In genomic region chr3:37724171-37724804, GRCm38 (mm10) we compare ENCODE assay signal across 8 mouse cellular contexts. TPM values are rescaled to one million over a fixed set of nuclear protein-coding genes. Genes with fewer than 3 reads are reported as not detected.
DNase-seq lines count a peak whose midpoint lies in the region; ATAC-seq and TF ChIP-seq lines count a peak whose summit lies in the region.

Gene Gm5148 (minus strand): TSS chr3:37724490.

- H3K9ac ChIP-seq in ES-E14 (ENCODE audit: insufficient read depth, low read depth, low read length, poor library complexity, severe bottlenecking): no peak within 1 kb of the TSS
- H3K9ac ChIP-seq in kidney, embryonic 15.5 days: peak within 1 kb of the TSS; percentile 32; the same call in 1 of the 2 replicates
- peak within 1 kb of the TSS; percentile 23; the same call in 1 of the 2 replicates for H3K9ac ChIP-seq in limb, embryonic 15.5 days
- H3K9ac ChIP-seq in midbrain, embryonic 14.5 days (replicated peaks; ENCODE audit: low read length): peak within 1 kb of the TSS; percentile 56
- H3K9ac ChIP-seq in stomach, embryonic 14.5 days (replicated peaks; ENCODE audit: low read depth, low read length): peak within 1 kb of the TSS; percentile 14; the same call in 1 of the 2 replicates

- peaks cover 0 to 8% of the 10 kb centered on the region in 2 experiments; a peak in 1 of 4 replicates for H3K4me1 ChIP-seq in ES-E14 (ENCODE audit: control insufficient read depth in 2 of 2, insufficient read depth in 2 of 2, low read length in 2 of 2, poor library complexity in 1 of 2)
- H3K4me1 ChIP-seq in cerebellum, adult 2 months (ENCODE audit: control insufficient read depth, insufficient read depth, low read length): peaks cover 4% of the 10 kb centered on the region; the same call in 1 of the 2 replicates
- peaks cover 53% of the 10 kb centered on the region for H3K4me1 ChIP-seq in kidney, embryonic 15.5 days
- peaks cover 38% of the 10 kb centered on the region for H3K4me1 ChIP-seq in limb, embryonic 15.5 days
- peaks cover 6% of the 10 kb centered on the region; the same call in 1 of the 2 replicates for H3K4me1 ChIP-seq in midbrain, embryonic 14.5 days (ENCODE audit: control insufficient read depth, insufficient read depth, low read length)
- H3K4me1 ChIP-seq in stomach, embryonic 14.5 days (ENCODE audit: control insufficient read depth, insufficient read depth, low read length): peaks cover 20% of the 10 kb centered on the region; the same call in 1 of the 2 replicates

- DNase-seq in ES-E14 (ENCODE audit: low read depth, low spot score): peak; percentile 47
- DNase-seq in cerebellum, adult 2 months: peak; percentile 87 to 89
- DNase-seq in frontal cortex, adult 2 months (ENCODE audit: extremely low spot score in 1 of 2, low spot score in 1 of 2): peak in 1 of 2 experiments; percentile 54
- DNase-seq in midbrain, embryonic 14.5 days: peak; percentile 75
- no peak for DNase-seq in c-Kit-positive CD71-positive TER-119-positive erythroid progenitor cells, embryonic 14.5 days (ENCODE audit: low spot score)

- H3K27me3 ChIP-seq in cerebellum, adult 2 months (ENCODE audit: control insufficient read depth, insufficient read depth, low read length): no peaks in the 10 kb centered on the region
- no peaks in the 10 kb centered on the region for H3K27me3 ChIP-seq in kidney, embryonic 15.5 days
- no peaks in the 10 kb centered on the region for H3K27me3 ChIP-seq in limb, embryonic 15.5 days
- H3K27me3 ChIP-seq in midbrain, embryonic 14.5 days (ENCODE audit: control insufficient read depth, insufficient read depth, low read length): no peaks in the 10 kb centered on the region
- no peaks in the 10 kb centered on the region for H3K27me3 ChIP-seq in stomach, embryonic 14.5 days (ENCODE audit: control insufficient read depth, insufficient read depth, low read length)

- WGBS in cerebellum, adult 2 months: 1% methylated on average over 24 of the region's 24 CpGs
- 4% methylated on average over 24 of the region's 24 CpGs for WGBS in kidney, embryonic 15.5 days
- 4% methylated on average over 24 of the region's 24 CpGs for WGBS in limb, embryonic 15.5 days
- 4% methylated on average over 24 of the region's 24 CpGs for WGBS in midbrain, embryonic 14.5 days
- 3% methylated on average over 24 of the region's 24 CpGs for WGBS in stomach, embryonic 14.5 days

- H3K27ac ChIP-seq in ES-E14 (ENCODE audit: insufficient read depth, low read depth, low read length, poor library complexity, severe bottlenecking): peak within 1 kb of the TSS; percentile 45; the same call in 1 of the 2 replicates
- peak within 1 kb of the TSS; percentile 46 for H3K27ac ChIP-seq in cerebellum, adult 2 months (ENCODE audit: insufficient read depth, low read length)
- H3K27ac ChIP-seq in kidney, embryonic 15.5 days: peak within 1 kb of the TSS; percentile 92
- H3K27ac ChIP-seq in limb, embryonic 15.5 days: peak within 1 kb of the TSS; percentile 78
- H3K27ac ChIP-seq in midbrain, embryonic 14.5 days (replicated peaks; ENCODE audit: low read depth, low read length): peak within 1 kb of the TSS; percentile 70
- peak within 1 kb of the TSS; percentile 79 for H3K27ac ChIP-seq in stomach, embryonic 14.5 days (ENCODE audit: low read length)

- TF ChIP-seq POLR2A in cerebellum, adult 2 months (IDR thresholded peaks at IDR 0.05; ENCODE audit: borderline replicate concordance, insufficient read depth, low read length): peak; percentile 56; the same call in 1 of the 2 replicates

- peak; percentile 1; the same call in 1 of the 2 replicates for TF ChIP-seq CTCF in cerebellum, adult 2 months (IDR thresholded peaks at IDR 0.05; ENCODE audit: borderline replicate concordance, insufficient read depth, low read depth, low read length)

- H3K4me2 ChIP-seq in kidney, embryonic 15.5 days: peak within 1 kb of the TSS; percentile 71
- H3K4me2 ChIP-seq in limb, embryonic 15.5 days: peak within 1 kb of the TSS; percentile 70
- H3K4me2 ChIP-seq in midbrain, embryonic 14.5 days (ENCODE audit: low read length): peak within 1 kb of the TSS; percentile 63
- H3K4me2 ChIP-seq in stomach, embryonic 14.5 days (replicated peaks; ENCODE audit: low read depth, low read length): peak within 1 kb of the TSS; percentile 60

- H3K4me3 ChIP-seq in ES-E14 (ENCODE audit: insufficient read depth in 1 of 2, low read depth in 1 of 2, low read length in 2 of 2, poor library complexity in 1 of 2, severe bottlenecking in 1 of 2): peak within 1 kb of the TSS; percentile 24 to 59
- H3K4me3 ChIP-seq in cerebellum, adult 2 months (replicated peaks; ENCODE audit: insufficient read depth, low read depth, low read length): peak within 1 kb of the TSS; percentile 79
- H3K4me3 ChIP-seq in kidney, embryonic 15.5 days (replicated peaks): peak within 1 kb of the TSS; percentile 42
- peak within 1 kb of the TSS; percentile 39 for H3K4me3 ChIP-seq in limb, embryonic 15.5 days
- H3K4me3 ChIP-seq in midbrain, embryonic 14.5 days (replicated peaks; ENCODE audit: low read depth, low read length): peak within 1 kb of the TSS; percentile 40
- H3K4me3 ChIP-seq in stomach, embryonic 14.5 days (ENCODE audit: low read depth, low read length): peak within 1 kb of the TSS; percentile 28

- in situ Hi-C loops in ES-E14 (cut with MboI; ENCODE audit: low sequenced_read_pairs in 2 of 2, unreplicated experiment in 2 of 2): loop anchor here in 1 of 2 experiments (5.0 kb wide), 1 partner anchor 82 kb away; no protein-coding TSS in a partner anchor

- no peaks in the 10 kb centered on the region for H3K9me3 ChIP-seq in ES-E14 (ENCODE audit: control insufficient read depth, insufficient read depth, low read depth, low read length)
- H3K9me3 ChIP-seq in kidney, embryonic 15.5 days (replicated peaks): no peaks in the 10 kb centered on the region
- H3K9me3 ChIP-seq in limb, embryonic 15.5 days: no peaks in the 10 kb centered on the region
- no peaks in the 10 kb centered on the region for H3K9me3 ChIP-seq in midbrain, embryonic 14.5 days (ENCODE audit: control insufficient read depth, low read length)
- no peaks in the 10 kb centered on the region for H3K9me3 ChIP-seq in stomach, embryonic 14.5 days (ENCODE audit: control insufficient read depth, low read depth, low read length)

- peak; percentile 81 for ATAC-seq in kidney, embryonic 15.5 days (replicated peaks; ENCODE audit: low FRiP score)
- ATAC-seq in limb, embryonic 15.5 days (ENCODE audit: insufficient number of reproducible peaks, low FRiP score, low TSS enrichment, low read depth): peak; percentile 53; the same call in 1 of the 2 replicates
- peak; percentile 76 for ATAC-seq in midbrain, embryonic 14.5 days (ENCODE audit: low FRiP score, low TSS enrichment)
- peak; percentile 92 for ATAC-seq in stomach, embryonic 14.5 days (ENCODE audit: insufficient number of reproducible peaks, insufficient read depth, low FRiP score, low read depth)

- no peaks in the 10 kb centered on the region for H3K36me3 ChIP-seq in ES-E14 (ENCODE audit: control insufficient read depth, insufficient read depth, low read length, poor library complexity, severe bottlenecking)
- H3K36me3 ChIP-seq in kidney, embryonic 15.5 days: no peaks in the 10 kb centered on the region
- no peaks in the 10 kb centered on the region for H3K36me3 ChIP-seq in limb, embryonic 15.5 days
- no peaks in the 10 kb centered on the region for H3K36me3 ChIP-seq in midbrain, embryonic 14.5 days (ENCODE audit: control insufficient read depth, insufficient read depth, low read length)
- no peaks in the 10 kb centered on the region for H3K36me3 ChIP-seq in stomach, embryonic 14.5 days (ENCODE audit: control insufficient read depth, insufficient read depth, low read length)

TF ChIP-seq in ES-E14, 5 proteins besides CTCF, POLR2A, EP300 and RAD21:
- TF ChIP-seq CHD2 (IDR thresholded peaks at IDR 0.05; ENCODE audit: low read depth, low read length) (no peak), MAFK (IDR thresholded peaks at IDR 0.05; ENCODE audit: insufficient read depth, low read depth, low read length) (peak; percentile 69)

RNA-seq across cellular contexts. Expression of gene Gm5148, which starts in this region (rescaled TPM):
- total RNA-seq in ES-E14 (2012; rRNA removed): 68.4 and 69.6 TPM in 2 replicates
- 17.5 and 18.4 TPM in 2 replicates for polyA plus RNA-seq in cerebellum, adult 2 months (2012; rRNA removed)
- polyA plus RNA-seq in frontal cortex, adult 2 months (2012; rRNA removed): 8.3 and 10.2 TPM in 2 replicates
- 8.1 and 8.2 TPM in 2 replicates for polyA plus RNA-seq in kidney, embryonic 15.5 days (2015; fragmentation: Nextera tagmentation; extraction: Ambion mirVana)
- polyA plus RNA-seq in limb, embryonic 15.5 days (2015; fragmentation: Nextera tagmentation; extraction: Ambion mirVana): 4.8 and 5.4 TPM in 2 replicates
- 12.9 and 18.5 TPM in 2 replicates for polyA plus RNA-seq in midbrain, embryonic 14.5 days (2014; fragmentation: Nextera tagmentation; extraction: Ambion mirVana)
- 7.7 and 8.7 TPM in 2 replicates for polyA plus RNA-seq in stomach, embryonic 14.5 days (2014; fragmentation: Nextera tagmentation; extraction: Ambion mirVana)

Comparison
In these comparisons a context has a peak if more than half of its experiments do, and no peak if none do; other contexts are left out.
1. H3K4me3 ChIP-seq: peak in every context shown above with its lines; median percentile 79 in cerebellum, adult 2 months; 42 in kidney, embryonic 15.5 days; 42 in ES-E14; 40 in midbrain, embryonic 14.5 days; 39 in limb, embryonic 15.5 days; 28 in stomach, embryonic 14.5 days.